Mouse (Mus musculus) ES-E14 (cell line): Measurements from ENCODE around the gene Tmem237. TPM values are rescaled to one million over a fixed set of nuclear protein-coding genes. Genes with fewer than 3 reads are reported as not detected.

Experiments used
- DNase-seq: peaks from one replicate; pipeline ENCODE4 v3.0.0-alpha.2; 2013; ENCODE audit warnings: low read depth, low spot score
- H3K27ac ChIP-seq: 2 replicates; pipeline ENCODE4 v1.5.1; 2012; ENCODE audit warnings: low read depth, mild to moderate bottlenecking, low read length, moderate library complexity, mixed read lengths; ENCODE audit not compliant: poor library complexity, insufficient read depth, severe bottlenecking
- H3K36me3 ChIP-seq: 2 replicates; pipeline ENCODE4 v1.6.1; 2012; ENCODE audit warnings: mild to moderate bottlenecking, low read length, moderate library complexity, mixed read lengths; ENCODE audit not compliant: control insufficient read depth, poor library complexity, insufficient read depth, severe bottlenecking
- H3K4me1 ChIP-seq, 2 experiments: fragments of 150-350 bp in 1 of 2; sonication (generic) in 1 of 2; 2 replicates each; pipeline ENCODE4 v1.6.1; 2012; ENCODE audit warnings: low read length in 2 of 2, mild to moderate bottlenecking in 1 of 2, mixed read lengths in 1 of 2; ENCODE audit not compliant: control insufficient read depth in 2 of 2, insufficient read depth in 2 of 2, poor library complexity in 1 of 2
- H3K4me3 ChIP-seq, 2 experiments: fragments of 150-350 bp in 1 of 2; sonication (generic) in 1 of 2; 2 replicates each; pipeline ENCODE4 v1.5.1; 2012; ENCODE audit warnings: low read length in 2 of 2, low read depth in 1 of 2, mild to moderate bottlenecking in 1 of 2, mixed read lengths in 1 of 2; ENCODE audit not compliant: insufficient read depth in 1 of 2, poor library complexity in 1 of 2, severe bottlenecking in 1 of 2
- H3K9ac ChIP-seq: 2 replicates; pipeline ENCODE4 v1.6.1; 2012; ENCODE audit warnings: low read depth, mild to moderate bottlenecking, low read length, mixed read lengths; ENCODE audit not compliant: poor library complexity, insufficient read depth, severe bottlenecking
- H3K9me3 ChIP-seq: fragments of 150-350 bp; sonication (generic); 2 replicates; pipeline ENCODE4 v1.6.1; 2012; ENCODE audit warnings: low read depth, mild to moderate bottlenecking, low read length; ENCODE audit not compliant: control insufficient read depth, insufficient read depth
- CHD2 ChIP-seq: IDR thresholded peaks from 2 replicates; pipeline ENCODE4 v1.6.1; 2014; ENCODE audit warnings: mild to moderate bottlenecking, low read depth, low read length, inconsistent platforms
- HCFC1 ChIP-seq: IDR thresholded peaks from 2 replicates; pipeline ENCODE4 v1.6.1; 2012; ENCODE audit warnings: low read length, inconsistent platforms, borderline replicate concordance; ENCODE audit not compliant: insufficient read depth
- MAFK ChIP-seq: IDR thresholded peaks from 2 replicates; pipeline ENCODE4 v1.6.1; 2014; ENCODE audit warnings: mild to moderate bottlenecking, low read depth, low read length, inconsistent platforms; ENCODE audit not compliant: insufficient read depth
- ZC3H11A ChIP-seq: IDR thresholded peaks from 2 replicates; pipeline ENCODE4 v1.6.1; 2012; ENCODE audit warnings: low read depth, mild to moderate bottlenecking, inconsistent platforms, low read length, borderline replicate concordance
- ZNF384 ChIP-seq: IDR thresholded peaks from 2 replicates; pipeline ENCODE4 v1.6.1; 2012; ENCODE audit warnings: low read depth, low read length, inconsistent platforms
- in situ Hi-C, 2 experiments: fragments of 600-800 bp; cut with MboI; formaldehyde crosslinking; loops; one replicate each; pipeline ENCODE4 v1.15.1; 2025; ENCODE audit warnings: low sequenced_read_pairs in 2 of 2, inconsistent platforms in 1 of 2; ENCODE audit not compliant: unreplicated experiment in 2 of 2
- total RNA-seq: library from RNA; depleted of rRNA; stranded (reverse); fragments of 300-350 nt; gene quantifications from 2 replicates; pipeline ENCODE4 v1.2.3, GENCODE M21; 2012

Tmem237 gene
- total RNA-seq, 1 experiment, result 23.4 TPM

DNA sequence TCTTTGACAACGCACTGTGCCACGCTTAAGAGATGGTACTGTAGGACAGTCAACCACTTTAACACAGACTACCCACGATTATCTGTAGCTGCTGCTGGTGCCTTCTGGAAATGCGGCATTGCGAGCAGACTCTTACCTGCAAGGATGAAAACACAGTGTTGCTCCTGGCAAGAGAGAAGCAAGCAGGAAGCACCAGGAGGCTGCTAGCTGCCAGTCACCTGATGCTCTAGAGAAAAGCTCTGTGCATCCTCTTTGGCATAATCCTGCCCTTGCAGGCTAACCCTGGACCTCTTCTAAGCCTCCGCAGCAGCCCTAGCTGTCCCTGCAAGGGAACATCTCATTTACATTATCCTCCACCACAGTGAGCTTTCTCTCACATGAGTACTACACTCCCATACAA is 41.2 kb upstream of the Tmem237 start:
- no peak for TF ChIP-seq MAFK
- no peak for TF ChIP-seq ZC3H11A
- TF ChIP-seq CHD2, result no peak
- TF ChIP-seq ZNF384, result no peak
- no peak for TF ChIP-seq HCFC1
- Histone ChIP-seq H3K4me1 (peaks cover 0 to 3% of the 10 kb centered on the region in 2 experiments; a peak in 1 of 4 replicates), H3K9ac (no peak overlapping the region), H3K9me3 (no peaks in the 10 kb centered on the region), H3K4me3 (no peak overlapping the region), H3K27ac (no peak overlapping the region), H3K36me3 (peaks cover 9% of the 10 kb centered on the region; the same call in 1 of the 2 replicates)
- in situ Hi-C loops, result no loop called here
- DNase-seq, result no peak

DNA sequence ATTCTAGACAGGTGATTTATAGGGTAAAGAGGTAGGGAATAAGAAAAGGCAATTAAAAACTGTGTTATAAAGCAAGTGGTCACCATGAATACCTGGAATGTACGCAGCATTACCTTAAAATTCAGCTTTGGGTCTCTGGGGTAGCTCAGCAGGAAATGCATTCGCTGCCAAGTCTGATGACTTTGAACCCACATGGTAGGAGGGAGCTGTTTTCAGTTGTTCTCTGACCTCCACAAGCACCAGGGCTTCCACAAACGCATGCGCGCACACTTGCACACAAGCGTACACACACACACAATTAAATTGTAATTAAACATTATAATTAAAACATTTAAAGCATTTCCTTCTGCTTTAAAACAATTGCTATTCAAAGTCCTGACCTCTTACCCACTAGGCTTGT is 40.7 kb upstream of the Tmem237 start:
- in situ Hi-C loops, result no loop called here
- H3K27ac ChIP-seq, result no peak overlapping the region
- no peak for TF ChIP-seq CHD2
- TF ChIP-seq ZNF384, result no peak
- TF ChIP-seq MAFK, result no peak
- no peak for TF ChIP-seq HCFC1
- TF ChIP-seq ZC3H11A, result no peak
- H3K36me3 ChIP-seq, result peaks cover 8% of the 10 kb centered on the region; the same call in 1 of the 2 replicates
- peaks cover 0 to 3% of the 10 kb centered on the region in 2 experiments; a peak in 1 of 4 replicates for H3K4me1 ChIP-seq
- H3K9ac ChIP-seq, result no peak overlapping the region
- DNase-seq, result no peak
- no peaks in the 10 kb centered on the region for H3K9me3 ChIP-seq
- no peak overlapping the region for H3K4me3 ChIP-seq

DNA sequence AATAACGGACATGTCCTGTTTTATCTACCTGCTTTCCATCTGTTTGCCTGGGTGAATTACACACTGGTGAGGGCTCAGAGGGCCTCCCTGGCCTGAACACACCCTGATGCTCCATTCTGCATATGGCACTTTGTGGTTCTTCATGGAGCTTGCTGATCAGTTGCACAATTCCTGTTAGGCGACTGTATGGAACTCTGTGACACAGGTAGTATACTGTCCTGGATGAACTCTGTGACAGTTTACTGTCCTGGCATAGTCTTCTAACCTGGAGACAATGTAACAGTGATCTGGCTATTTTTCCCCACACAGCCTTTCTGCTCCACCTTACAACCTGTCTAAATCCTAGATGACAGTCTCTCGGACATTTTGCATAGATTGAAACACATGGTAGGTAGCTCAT is 38.9 kb upstream of the Tmem237 start:
- H3K9me3 ChIP-seq, result no peaks in the 10 kb centered on the region
- DNase-seq, result no peak
- in situ Hi-C loops, result no loop called here
- no peak overlapping the region for H3K4me3 ChIP-seq
- TF ChIP-seq MAFK (no peak), HCFC1 (no peak)
- no peak overlapping the region for H3K27ac ChIP-seq
- H3K36me3 ChIP-seq, result peaks cover 6% of the 10 kb centered on the region; the same call in 1 of the 2 replicates
- peaks cover 0 to 3% of the 10 kb centered on the region in 2 experiments; a peak in 1 of 4 replicates for H3K4me1 ChIP-seq
- H3K9ac ChIP-seq, result no peak overlapping the region

DNA sequence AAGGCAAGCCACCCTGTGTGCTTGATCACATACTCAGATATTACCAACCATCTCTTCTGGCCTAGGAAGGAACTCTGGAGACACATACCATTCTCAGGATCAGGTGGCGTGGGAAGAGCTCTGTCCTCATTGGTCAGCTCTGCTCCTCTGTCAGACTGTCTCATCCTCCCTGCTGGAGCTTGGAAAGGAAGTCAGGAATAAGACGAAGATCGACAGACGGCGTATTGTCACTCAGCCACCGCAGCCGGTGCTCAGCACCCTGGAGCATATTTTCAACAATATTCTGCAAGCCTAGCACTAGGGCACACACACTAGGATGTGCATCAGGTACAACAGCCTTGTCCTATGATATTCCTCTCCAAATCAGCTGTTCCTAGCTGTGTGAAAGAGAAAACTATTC is 38.3 kb upstream of the Tmem237 start:
- in situ Hi-C loops, result no loop called here
- Histone ChIP-seq H3K4me1 (peaks cover 0 to 3% of the 10 kb centered on the region in 2 experiments; a peak in 1 of 4 replicates), H3K27ac (no peak overlapping the region), H3K9me3 (no peaks in the 10 kb centered on the region), H3K36me3 (peaks cover 6% of the 10 kb centered on the region; the same call in 1 of the 2 replicates), H3K4me3 (no peak overlapping the region), H3K9ac (no peak overlapping the region)
- no peak for TF ChIP-seq HCFC1
- TF ChIP-seq MAFK, result no peak
- TF ChIP-seq ZNF384, result no peak
- no peak for TF ChIP-seq ZC3H11A
- no peak for DNase-seq

DNA sequence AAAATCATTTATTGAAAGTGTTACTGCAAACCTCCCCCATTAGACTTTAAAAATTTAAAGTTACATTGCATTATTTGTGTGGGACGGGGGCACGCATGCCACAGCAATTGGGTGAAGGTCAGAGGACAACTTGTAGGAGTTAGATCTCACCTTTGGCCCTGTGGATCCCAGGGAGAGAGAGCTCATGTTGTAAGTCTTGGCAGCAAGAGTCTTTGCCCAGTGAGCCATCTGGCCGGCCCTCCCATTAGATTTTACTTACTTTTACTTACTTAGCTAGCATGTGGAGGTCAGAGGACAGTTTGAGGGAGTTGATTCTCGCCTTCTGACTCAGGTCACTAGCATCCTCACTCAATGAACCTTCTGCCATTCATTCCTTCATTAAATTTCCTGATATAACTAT is 37.6 kb upstream of the Tmem237 start:
- DNase-seq, result no peak
- Histone ChIP-seq H3K27ac (no peak overlapping the region), H3K4me3 (no peak overlapping the region), H3K36me3 (0 out of 2 replicates have a peak, but pooled peaks cover 2% of the 10 kb centered on the region), H3K9me3 (no peaks in the 10 kb centered on the region), H3K9ac (no peak overlapping the region), H3K4me1 (peaks cover 0 to 3% of the 10 kb centered on the region in 2 experiments; a peak in 1 of 4 replicates)
- TF ChIP-seq CHD2 (no peak), ZNF384 (no peak), MAFK (no peak), ZC3H11A (no peak), HCFC1 (no peak)
- in situ Hi-C loops, result no loop called here
